Mouse (Mus musculus) erythroblast, embryonic 14.5 days (primary cell): ENCODE results near the gene Tenm4.
A peak's percentile ranks its signal among the peaks of the same experiment; 100 is the strongest.

ENCODE experiments used
- GATA1 ChIP-seq: IDR thresholded peaks from 2 replicates; pipeline ENCODE4 v1.6.1; 2012; ENCODE audit warnings: low read length, inconsistent platforms, mixed read lengths
- TAL1 ChIP-seq: IDR thresholded peaks from 3 replicates; pipeline ENCODE4 v1.6.1; 2012; ENCODE audit warnings: low read length, inconsistent platforms, mixed read lengths

DNA sequence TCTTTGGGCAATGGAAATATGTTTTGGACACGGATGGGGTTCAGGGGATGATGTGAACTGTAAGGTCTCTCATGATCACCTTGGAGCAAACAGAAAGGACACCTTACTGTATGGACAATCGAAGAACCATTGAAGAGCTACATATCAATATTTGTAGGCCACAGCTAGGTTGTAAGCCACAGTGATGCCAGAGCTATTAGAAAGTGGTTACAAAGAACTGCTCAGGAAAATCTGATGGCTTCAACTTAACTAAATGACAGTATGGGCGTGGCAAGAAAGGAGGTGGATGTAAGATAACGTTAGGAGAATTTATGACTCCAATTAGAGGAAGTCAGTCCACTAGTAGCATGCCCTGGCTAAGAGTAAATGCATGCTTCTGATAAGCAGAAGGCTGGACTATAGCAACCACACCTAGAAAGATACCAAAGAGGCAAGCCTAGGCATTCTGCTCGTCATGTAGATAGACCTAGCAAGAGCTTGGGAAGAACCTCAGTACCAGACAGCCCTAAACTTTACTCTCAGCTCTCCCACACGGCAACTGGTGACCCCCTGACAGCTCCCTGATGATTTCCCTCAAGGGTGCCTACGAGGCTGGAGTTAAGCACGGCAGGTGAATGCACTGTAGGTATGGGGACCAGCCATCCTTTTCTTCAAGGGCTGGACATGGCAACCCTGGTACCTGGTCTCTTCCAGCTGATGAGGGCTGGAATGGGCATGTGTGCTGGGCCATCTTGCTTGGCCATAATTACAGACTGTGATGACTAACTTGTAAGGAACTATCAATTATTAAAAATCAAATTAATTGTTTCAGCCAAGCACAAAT lies 534.5 kb downstream of the Tenm4 start:
- TF ChIP-seq TAL1 (no peak; the same call in 2 of the 3 replicates), GATA1 (0 out of 2 replicates have a peak, but pooled peaks have one; percentile 11)
